Mouse (Mus musculus) thymus, adult 2 months (tissue): ENCODE data around the gene Tnfrsf14.

Experiments
- CTCF ChIP-seq: fragments of 200-500 bp; IDR thresholded peaks from 2 replicates; pipeline ENCODE4 v1.5.1; 2012; ENCODE audit warnings: mild to moderate bottlenecking, control low read depth, low read length, moderate library complexity, borderline replicate concordance; ENCODE audit not compliant: control insufficient read depth, poor library complexity, insufficient read depth; ENCODE audit errors: extremely low read depth
- POLR2A ChIP-seq: fragments of 200-500 bp; IDR thresholded peaks from 2 replicates; pipeline ENCODE4 v1.6.1; 2012; ENCODE audit warnings: mild to moderate bottlenecking, low read length, control low read depth, moderate library complexity; ENCODE audit not compliant: control insufficient read depth, poor library complexity, insufficient read depth; ENCODE audit errors: extremely low read depth

- no peak for TF ChIP-seq CTCF
- TF ChIP-seq POLR2A = no peak
These were observed 30.3 kb upstream of the Tnfrsf14 start for GRCm38 (mm10) chr4:154958621-154959020.
